Mouse (Mus musculus) spleen, adult 2 months (tissue): ENCODE data around the gene Gm49395.

ENCODE experiments used
- CTCF ChIP-seq: fragments of 200-500 bp; IDR thresholded peaks from 2 replicates; pipeline ENCODE4 v1.5.1; 2011; ENCODE audit warnings: mild to moderate bottlenecking, inconsistent platforms; ENCODE audit not compliant: insufficient read depth, insufficient read length, insufficient replicate concordance; ENCODE audit errors: extremely low read depth
- POLR2A ChIP-seq: fragments of 200-500 bp; IDR thresholded peaks from 2 replicates; pipeline ENCODE4 v1.6.1; 2011; ENCODE audit warnings: low read depth, low read length, inconsistent platforms

- no peak for TF ChIP-seq CTCF
- no peak for TF ChIP-seq POLR2A
Measured at GRCm38 (mm10) chr13:115006213-115006835, 95.4 kb downstream of the Gm49395 start.
